Mouse (Mus musculus): ENCODE measurements around the gene Duoxa2. TPM values are rescaled to one million over a fixed set of nuclear protein-coding genes. Genes with fewer than 3 reads are reported as not detected.

Duoxa2 gene
- not detected in 2 replicates for polyA plus RNA-seq (2015; fragmentation: Nextera tagmentation; extraction: Ambion mirVana)

DNA sequence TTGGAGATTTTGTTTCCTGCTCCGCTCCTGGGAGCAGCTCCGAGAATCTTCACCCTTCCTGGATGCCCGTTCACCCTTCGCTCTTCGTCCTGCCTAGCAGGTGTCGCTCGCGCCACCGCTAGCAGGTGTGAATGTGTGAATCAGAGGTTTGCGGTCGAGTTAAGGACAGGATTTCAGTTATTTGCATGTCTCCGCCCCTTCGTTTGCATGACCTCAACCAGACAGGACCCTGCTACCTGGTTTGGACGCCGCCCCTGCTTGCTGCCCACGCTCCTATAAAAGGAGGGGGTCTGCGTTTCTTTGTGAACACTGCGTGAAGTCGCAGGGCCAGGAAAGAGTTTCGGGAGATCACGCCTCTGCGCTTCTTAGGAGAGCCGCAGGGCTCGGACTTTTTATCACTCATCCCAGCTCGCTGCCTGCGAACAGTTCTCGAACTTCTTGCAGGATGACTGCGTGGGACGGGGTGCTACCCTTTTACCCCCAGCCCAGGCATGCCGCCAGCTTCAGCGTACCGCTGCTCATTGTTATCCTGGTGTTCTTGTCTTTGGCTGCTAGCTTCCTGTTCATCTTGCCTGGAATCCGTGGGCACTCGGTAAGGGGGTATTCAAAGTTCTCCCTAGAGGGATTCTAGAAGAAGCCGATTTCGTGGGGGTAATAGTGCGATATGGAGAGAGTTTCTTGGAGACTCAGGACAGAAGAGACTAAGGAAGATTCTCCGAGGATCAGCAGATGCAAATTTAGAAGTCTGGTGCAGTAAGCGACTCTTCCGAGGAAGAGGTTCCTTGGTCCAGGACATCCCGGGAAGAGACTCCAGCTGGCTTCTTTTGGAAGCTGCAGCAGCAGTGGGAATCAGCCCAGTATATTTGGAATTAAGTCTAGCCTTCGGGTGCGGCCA is at the start of gene Duoxa2:
Duoxa2 (plus strand) TSS at position 305 of the 895 bp plus-strand sequence.
- peaks cover 99% of the 10 kb centered on the region for H3K27me3 ChIP-seq
- no peaks in the 10 kb centered on the region for H3K9me3 ChIP-seq (replicated peaks)
- under 1% methylated on average over 43 of the region's 43 CpGs for WGBS
- H3K27ac ChIP-seq: no peak within 1 kb of the TSS
- H3K4me2 ChIP-seq: peak within 1 kb of the TSS; percentile 49
- H3K4me3 ChIP-seq: peak within 1 kb of the TSS; percentile 28
- H3K9ac ChIP-seq: no peak within 1 kb of the TSS
- H3K4me1 ChIP-seq: peaks cover 39% of the 10 kb centered on the region
- no peak for ATAC-seq
- no peaks in the 10 kb centered on the region for H3K36me3 ChIP-seq (ENCODE audit: poor library complexity, severe bottlenecking)

GRCm38 (mm10) chr2:122255997-122256396 is 42.7 kb upstream of the Duoxa2 start:
- no peaks in the 10 kb centered on the region for H3K36me3 ChIP-seq (ENCODE audit: poor library complexity, severe bottlenecking)
- ATAC-seq: no peak
- H3K27me3 ChIP-seq: no peaks in the 10 kb centered on the region
- no peaks in the 10 kb centered on the region for H3K9me3 ChIP-seq (replicated peaks)
- WGBS: 95% methylated on average over 5 of the region's 5 CpGs
- H3K4me2 ChIP-seq: no peak overlapping the region
- H3K4me1 ChIP-seq: no peaks in the 10 kb centered on the region
- no peak overlapping the region for H3K4me3 ChIP-seq
- no peak overlapping the region for H3K27ac ChIP-seq
- no peak overlapping the region for H3K9ac ChIP-seq

- Histone ChIP-seq H3K4me2 (no peak overlapping the region), H3K27ac (no peak overlapping the region), H3K9ac (no peak overlapping the region), H3K9me3 (replicated peaks) (no peaks in the 10 kb centered on the region), H3K27me3 (no peaks in the 10 kb centered on the region), H3K4me3 (no peak overlapping the region), H3K4me1 (peaks cover 22% of the 10 kb centered on the region), H3K36me3 (ENCODE audit: poor library complexity, severe bottlenecking) (peaks cover 7% of the 10 kb centered on the region; the same call in 1 of the 2 replicates)
- 85% methylated on average over 5 of the region's 5 CpGs for WGBS
- no peak for ATAC-seq
Observed at GRCm38 (mm10) chr2:122260729-122261128, 38.0 kb upstream of the Duoxa2 start.

GRCm38 (mm10) chr2:122264690-122265089 is 34.0 kb upstream of the Duoxa2 start:
- no peak overlapping the region for H3K9ac ChIP-seq
- H3K36me3 ChIP-seq (ENCODE audit: poor library complexity, severe bottlenecking): peaks cover 7% of the 10 kb centered on the region; the same call in 1 of the 2 replicates
- no peaks in the 10 kb centered on the region for H3K9me3 ChIP-seq (replicated peaks)
- WGBS: 21% methylated on average over 3 of the region's 3 CpGs
- H3K4me3 ChIP-seq: no peak overlapping the region
- no peaks in the 10 kb centered on the region for H3K27me3 ChIP-seq
- H3K4me2 ChIP-seq: no peak overlapping the region
- ATAC-seq: peak; percentile 61; the same call in 1 of the 2 replicates
- H3K27ac ChIP-seq: no peak overlapping the region
- peaks cover 22% of the 10 kb centered on the region for H3K4me1 ChIP-seq

DNA sequence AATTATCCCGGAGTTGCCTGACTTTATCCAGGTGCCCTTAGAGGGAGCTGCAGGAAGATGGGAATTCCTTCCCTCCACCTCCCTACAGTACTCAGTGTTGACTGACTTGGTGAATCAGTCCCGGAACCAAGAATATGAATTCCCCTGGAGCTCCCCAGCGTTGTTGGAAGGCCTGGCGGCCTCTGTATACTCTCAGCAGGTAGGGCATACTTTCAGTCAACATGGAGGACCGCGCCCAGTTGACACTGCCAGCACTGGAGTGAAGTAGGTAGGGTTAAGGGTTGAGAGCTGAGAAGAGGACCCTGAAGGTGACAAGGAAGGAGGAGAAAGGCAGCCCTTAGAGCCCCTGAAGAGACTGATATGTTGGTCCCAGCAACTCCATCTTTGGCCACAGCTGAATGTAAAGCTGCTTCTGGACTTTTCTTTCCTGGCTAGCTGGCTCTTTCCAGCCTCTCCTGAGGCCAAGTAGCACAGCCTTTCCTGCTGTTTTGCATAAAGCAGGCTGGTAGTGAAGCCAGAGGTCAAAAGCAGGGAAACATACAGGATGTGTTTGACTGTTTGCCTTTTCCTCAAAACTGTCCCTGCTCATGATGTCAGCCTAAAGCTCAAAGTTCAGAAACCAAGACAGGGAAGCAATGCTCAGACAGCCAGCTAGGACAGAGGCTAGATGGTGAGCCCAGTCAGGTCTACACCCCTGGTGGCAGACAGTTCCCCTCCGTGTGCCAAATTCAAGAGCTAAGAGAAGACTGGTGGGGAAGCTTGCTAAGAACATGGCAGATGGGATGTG is 32.1 kb upstream of the Duoxa2 start:
- no peak overlapping the region for H3K4me2 ChIP-seq
- H3K9me3 ChIP-seq (replicated peaks): no peaks in the 10 kb centered on the region
- no peak overlapping the region for H3K9ac ChIP-seq
- H3K4me3 ChIP-seq: no peak overlapping the region
- H3K4me1 ChIP-seq: peaks cover 22% of the 10 kb centered on the region
- ATAC-seq: no peak
- no peaks in the 10 kb centered on the region for H3K27me3 ChIP-seq
- no peak overlapping the region for H3K27ac ChIP-seq
- 91% methylated on average over 7 of the region's 7 CpGs for WGBS
- peaks cover 3% of the 10 kb centered on the region; the same call in 1 of the 2 replicates for H3K36me3 ChIP-seq (ENCODE audit: poor library complexity, severe bottlenecking)

DNA sequence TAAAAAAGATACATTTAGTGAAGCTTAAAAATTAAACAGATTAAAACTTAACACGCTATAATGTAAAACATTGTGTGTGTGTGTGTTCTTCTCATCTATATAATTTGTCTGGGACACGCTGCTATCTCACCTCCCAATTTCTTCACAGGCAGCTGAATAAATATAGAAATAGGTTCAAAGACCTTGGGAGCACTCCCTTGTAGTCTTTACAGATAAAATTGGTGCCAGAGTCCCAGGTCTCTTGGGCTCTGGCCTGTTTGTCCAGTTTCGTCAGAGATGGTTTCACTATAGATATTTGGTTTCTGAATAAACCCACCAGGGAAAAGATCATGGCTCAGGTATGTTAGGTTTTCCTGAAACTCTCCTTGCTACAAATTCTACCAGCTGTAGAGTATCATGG is 19.9 kb upstream of the Duoxa2 start:
- H3K4me2 ChIP-seq: no peak overlapping the region
- no peak overlapping the region for H3K4me3 ChIP-seq
- no peak overlapping the region for H3K9ac ChIP-seq
- H3K36me3 ChIP-seq (ENCODE audit: poor library complexity, severe bottlenecking): no peaks in the 10 kb centered on the region
- 97% methylated on average over 3 of the region's 3 CpGs for WGBS
- ATAC-seq: no peak
- no peaks in the 10 kb centered on the region for H3K4me1 ChIP-seq
- H3K27me3 ChIP-seq: no peaks in the 10 kb centered on the region
- no peak overlapping the region for H3K27ac ChIP-seq
- no peaks in the 10 kb centered on the region for H3K9me3 ChIP-seq (replicated peaks)

DNA sequence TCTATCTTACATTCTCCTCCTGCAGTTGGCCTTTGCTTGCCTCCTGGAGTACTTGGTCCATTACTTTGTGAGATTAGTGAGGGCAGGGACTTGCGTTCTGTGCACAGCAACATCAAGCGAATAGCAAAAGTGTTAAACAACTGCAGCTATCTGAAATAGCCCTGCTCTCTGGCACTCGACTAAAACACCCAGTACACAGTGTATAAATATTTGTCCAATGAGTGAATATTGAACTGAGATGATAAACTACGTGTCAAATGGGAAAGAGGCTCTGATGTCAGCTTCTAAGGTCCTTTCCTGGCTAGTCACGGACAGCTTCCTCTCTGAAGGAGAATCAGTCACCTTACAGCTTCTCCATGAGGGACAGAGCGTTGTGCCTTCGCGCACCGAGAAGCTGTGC is 14.6 kb upstream of the Duoxa2 start:
- Histone ChIP-seq H3K4me1 (no peaks in the 10 kb centered on the region), H3K4me2 (no peak overlapping the region), H3K4me3 (no peak overlapping the region), H3K9me3 (replicated peaks) (no peaks in the 10 kb centered on the region), H3K27me3 (no peaks in the 10 kb centered on the region), H3K9ac (no peak overlapping the region), H3K36me3 (ENCODE audit: poor library complexity, severe bottlenecking) (no peaks in the 10 kb centered on the region), H3K27ac (no peak overlapping the region)
- 90% methylated on average over 9 of the region's 9 CpGs for WGBS
- no peak for ATAC-seq

GRCm38 (mm10) chr2:122286137-122286536 is 12.6 kb upstream of the Duoxa2 start:
- no peaks in the 10 kb centered on the region for H3K36me3 ChIP-seq (ENCODE audit: poor library complexity, severe bottlenecking)
- no peaks in the 10 kb centered on the region for H3K4me1 ChIP-seq
- ATAC-seq: no peak
- H3K4me2 ChIP-seq: no peak overlapping the region
- H3K27ac ChIP-seq: no peak overlapping the region
- no peak overlapping the region for H3K4me3 ChIP-seq
- no peak overlapping the region for H3K9ac ChIP-seq
- WGBS: 68% methylated on average over 7 of the region's 7 CpGs
- no peaks in the 10 kb centered on the region for H3K9me3 ChIP-seq (replicated peaks)
- no peaks in the 10 kb centered on the region; the same call in 1 of the 2 replicates for H3K27me3 ChIP-seq

DNA sequence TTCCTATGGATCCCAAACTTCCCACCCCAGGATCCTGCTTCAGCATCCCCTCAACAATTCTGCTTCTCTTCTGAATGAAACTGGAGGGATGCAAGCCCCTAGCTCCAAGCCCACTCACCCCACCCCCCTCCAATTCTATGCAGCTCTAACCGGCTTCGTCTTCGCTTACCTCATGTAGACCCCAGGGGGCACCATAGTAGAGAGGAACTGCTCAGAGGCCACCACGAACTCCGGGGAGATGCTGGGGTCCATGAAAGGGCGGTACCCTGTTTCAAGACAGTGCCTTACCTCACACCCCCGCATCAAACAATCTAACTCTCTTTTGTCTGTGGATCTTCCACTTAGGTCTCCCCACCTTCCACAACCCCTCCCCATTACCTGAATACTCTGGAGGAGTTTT is 3.8 kb upstream of the Duoxa2 start:
- H3K4me3 ChIP-seq: no peak overlapping the region
- no peak overlapping the region for H3K27ac ChIP-seq
- 5% methylated on average over 7 of the region's 7 CpGs for WGBS
- peaks cover 23% of the 10 kb centered on the region for H3K4me1 ChIP-seq
- H3K9ac ChIP-seq: no peak overlapping the region
- ATAC-seq: no peak
- no peaks in the 10 kb centered on the region for H3K36me3 ChIP-seq (ENCODE audit: poor library complexity, severe bottlenecking)
- no peak overlapping the region for H3K4me2 ChIP-seq
- no peaks in the 10 kb centered on the region for H3K9me3 ChIP-seq (replicated peaks)
- peaks cover 68% of the 10 kb centered on the region for H3K27me3 ChIP-seq

- H3K36me3 ChIP-seq (ENCODE audit: poor library complexity, severe bottlenecking): no peaks in the 10 kb centered on the region
- peaks cover 39% of the 10 kb centered on the region for H3K4me1 ChIP-seq
- no peak for ATAC-seq
- H3K9me3 ChIP-seq (replicated peaks): no peaks in the 10 kb centered on the region
- H3K4me3 ChIP-seq: peak overlapping the region; percentile 28
- H3K4me2 ChIP-seq: peak overlapping the region; percentile 37
- peaks cover 93% of the 10 kb centered on the region for H3K27me3 ChIP-seq
- H3K9ac ChIP-seq: no peak overlapping the region
- WGBS: under 1% methylated on average over 35 of the region's 35 CpGs
- no peak overlapping the region for H3K27ac ChIP-seq
Observed at GRCm38 (mm10) chr2:122297271-122298095, 1.2 kb upstream of the Duoxa2 start.

DNA sequence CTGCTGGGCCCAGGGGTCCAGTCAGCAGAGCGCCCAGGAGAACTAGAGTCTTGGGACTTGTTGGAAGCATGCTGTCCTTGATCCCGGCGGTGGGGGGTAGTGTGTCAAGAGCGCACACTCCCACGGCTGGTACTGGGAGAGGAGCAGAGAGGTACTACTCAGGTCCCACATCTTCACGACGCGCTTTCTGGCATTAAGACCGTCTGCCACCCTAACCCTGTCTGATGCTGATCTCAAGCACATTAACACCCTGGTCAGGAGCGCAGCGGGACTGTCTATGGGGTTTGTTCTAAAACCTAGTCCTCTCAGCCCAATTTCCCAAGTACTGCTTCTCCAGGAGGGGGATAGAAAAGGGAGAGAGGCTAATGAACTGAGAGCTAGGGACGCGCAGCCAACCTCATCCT is 602 bp upstream of the Duoxa2 start, which contains the start of gene Duox2:
Duox2 (minus strand) TSS at position 354 of the 404 bp plus-strand sequence.
- no peak for ATAC-seq
- Histone ChIP-seq H3K4me1 (peaks cover 39% of the 10 kb centered on the region), H3K9me3 (replicated peaks) (no peaks in the 10 kb centered on the region), H3K9ac (no peak within 1 kb of the TSS), H3K4me2 (peak within 1 kb of the TSS; percentile 49), H3K27me3 (peaks cover 99% of the 10 kb centered on the region), H3K4me3 (peak within 1 kb of the TSS; percentile 28), H3K27ac (no peak within 1 kb of the TSS), H3K36me3 (ENCODE audit: poor library complexity, severe bottlenecking) (no peaks in the 10 kb centered on the region)
- under 1% methylated on average over 13 of the region's 13 CpGs for WGBS
